Mouse (Mus musculus): ENCODE results near the gene Adrb1.

DNA sequence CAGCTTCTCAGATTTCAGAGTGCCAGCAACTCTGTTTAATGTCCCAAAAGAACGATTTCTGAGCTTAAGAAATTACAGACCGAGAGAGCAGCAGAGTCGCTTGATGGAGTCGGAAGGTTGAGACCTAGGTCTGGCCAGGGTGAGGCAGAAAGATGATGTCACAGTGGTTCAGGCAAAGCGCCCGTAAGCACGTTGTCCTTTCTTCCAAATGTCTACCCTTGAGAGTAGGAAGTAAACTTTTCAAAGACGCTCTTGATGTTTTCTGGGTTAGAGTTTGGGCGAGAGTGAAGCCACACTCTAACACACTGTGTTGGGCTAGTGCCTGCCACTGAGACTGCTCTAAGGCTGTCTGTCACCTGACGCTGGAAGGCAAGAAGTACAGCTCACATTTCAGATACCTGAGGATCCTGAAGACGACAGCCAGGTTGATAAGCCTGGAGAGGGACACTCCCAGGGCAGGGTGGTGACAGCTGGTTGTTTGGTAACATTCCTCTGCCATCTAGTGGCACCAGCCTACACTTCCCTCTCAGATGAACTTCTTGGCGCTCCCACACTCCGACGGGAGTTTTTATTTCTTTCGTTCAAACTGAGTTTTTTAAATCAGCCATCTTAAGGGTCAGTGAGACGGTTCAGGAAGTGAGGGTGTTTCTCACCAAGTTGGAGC is 54.9 kb downstream of the Adrb1 start:
- TF ChIP-seq CTCF (IDR thresholded peaks at IDR 0.05; ENCODE audit: borderline replicate concordance, extremely low read depth, insufficient read depth, insufficient read length) (peak; percentile 76), POLR2A (IDR thresholded peaks at IDR 0.05; ENCODE audit: borderline replicate concordance, extremely low read depth, insufficient read depth, insufficient read length, poor library complexity, severe bottlenecking) (no peak)

Data from brain, embryonic 14.5 days (tissue).